Mouse (Mus musculus): ENCODE data around the gene Klf7. TPM values are rescaled to one million over a fixed set of nuclear protein-coding genes. Genes with fewer than 3 reads are reported as not detected.

Gene Klf7
- polyA plus RNA-seq, 1 experiment from 2014 or later, result 40.9 TPM

GRCm38 (mm10) chr1:64061488-64061887 lies 60.6 kb downstream of the Klf7 start:
- Histone ChIP-seq H3K4me2 (replicated peaks; ENCODE audit: low read depth, low read length) (no peak overlapping the region), H3K27me3 (replicated peaks; ENCODE audit: insufficient read depth, low read length) (no peaks in the 10 kb centered on the region), H3K4me1 (ENCODE audit: insufficient read depth, low read depth, low read length) (peaks cover 3% of the 10 kb centered on the region; the same call in 1 of the 2 replicates), H3K27ac (ENCODE audit: low read length) (no peak overlapping the region), H3K36me3 (ENCODE audit: insufficient read depth, low read length) (no peaks in the 10 kb centered on the region), H3K9ac (replicated peaks; ENCODE audit: low read depth) (no peak overlapping the region), H3K9me3 (ENCODE audit: low read length) (no peaks in the 10 kb centered on the region), H3K4me3 (ENCODE audit: low read depth, low read length) (no peak overlapping the region)
- no peak for TF ChIP-seq EP300 (IDR thresholded peaks at IDR 0.05)
- TF ChIP-seq CTCF (IDR thresholded peaks at IDR 0.05), result no peak
- no peak for DNase-seq (ENCODE audit: low spot score)
- 92% methylated on average over 10 of the region's 10 CpGs for WGBS
- no peak for ATAC-seq

DNA sequence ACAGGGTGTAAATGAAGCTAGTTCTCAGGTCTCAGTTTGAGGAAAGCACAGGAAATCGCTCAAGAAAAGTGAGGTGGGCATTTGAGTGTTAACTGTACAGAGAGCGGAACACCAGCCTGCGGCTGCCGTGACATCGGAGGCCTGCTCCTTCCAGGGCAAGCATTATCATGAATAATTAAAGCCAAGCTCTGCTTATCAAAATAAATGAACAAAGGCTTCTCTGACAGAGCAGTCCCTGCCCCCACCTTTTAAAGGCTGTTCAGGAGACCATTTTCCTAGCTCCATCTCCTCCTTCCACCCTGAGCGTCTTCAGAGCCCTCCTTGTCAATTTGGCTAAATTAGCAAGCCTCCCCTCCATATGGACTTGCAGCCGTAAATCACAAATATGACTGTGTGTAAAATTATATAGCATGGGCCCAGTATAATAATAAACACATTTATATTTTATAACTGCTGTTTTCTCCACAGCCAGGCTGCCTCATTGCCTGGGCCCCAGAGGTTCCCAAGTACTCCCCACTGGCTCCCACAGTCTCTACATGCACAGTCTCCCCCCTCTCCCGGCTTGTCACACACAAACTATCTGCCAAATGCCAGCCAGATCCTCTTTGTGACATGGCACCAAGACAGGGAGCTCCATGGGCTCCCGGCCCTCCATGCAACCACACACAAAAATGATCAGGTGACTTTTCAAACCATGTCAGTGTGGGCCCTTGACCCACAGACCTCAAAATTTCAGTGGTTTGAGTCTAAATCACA lies 61.2 kb downstream of the Klf7 start:
- H3K9me3 ChIP-seq (ENCODE audit: low read length), result no peaks in the 10 kb centered on the region
- no peak overlapping the region for H3K27ac ChIP-seq (ENCODE audit: low read length)
- WGBS, result 61% methylated on average over 9 of the region's 9 CpGs
- no peaks in the 10 kb centered on the region for H3K27me3 ChIP-seq (replicated peaks; ENCODE audit: insufficient read depth, low read length)
- H3K36me3 ChIP-seq (ENCODE audit: insufficient read depth, low read length), result no peaks in the 10 kb centered on the region
- H3K4me2 ChIP-seq (replicated peaks; ENCODE audit: low read depth, low read length), result no peak overlapping the region
- H3K4me3 ChIP-seq (ENCODE audit: low read depth, low read length), result no peak overlapping the region
- TF ChIP-seq EP300 (IDR thresholded peaks at IDR 0.05) (no peak), CTCF (IDR thresholded peaks at IDR 0.05) (no peak)
- H3K9ac ChIP-seq (replicated peaks; ENCODE audit: low read depth), result no peak overlapping the region
- no peak for ATAC-seq
- peaks cover 5% of the 10 kb centered on the region; the same call in 1 of the 2 replicates for H3K4me1 ChIP-seq (ENCODE audit: insufficient read depth, low read depth, low read length)
- DNase-seq (ENCODE audit: low spot score), result no peak

GRCm38 (mm10) chr1:64060116-64060515 lies 62.0 kb downstream of the Klf7 start:
- Histone ChIP-seq H3K4me2 (replicated peaks; ENCODE audit: low read depth, low read length) (no peak overlapping the region), H3K9me3 (ENCODE audit: low read length) (no peaks in the 10 kb centered on the region), H3K36me3 (ENCODE audit: insufficient read depth, low read length) (no peaks in the 10 kb centered on the region), H3K27me3 (replicated peaks; ENCODE audit: insufficient read depth, low read length) (no peaks in the 10 kb centered on the region), H3K4me1 (ENCODE audit: insufficient read depth, low read depth, low read length) (peaks cover 5% of the 10 kb centered on the region; the same call in 1 of the 2 replicates), H3K9ac (replicated peaks; ENCODE audit: low read depth) (no peak overlapping the region), H3K4me3 (ENCODE audit: low read depth, low read length) (no peak overlapping the region), H3K27ac (ENCODE audit: low read length) (no peak overlapping the region)
- TF ChIP-seq CTCF (IDR thresholded peaks at IDR 0.05), result no peak
- no peak for TF ChIP-seq EP300 (IDR thresholded peaks at IDR 0.05)
- ATAC-seq (no peak), DNase-seq (ENCODE audit: low spot score) (no peak)
- 64% methylated on average over 7 of the region's 7 CpGs for WGBS

DNA sequence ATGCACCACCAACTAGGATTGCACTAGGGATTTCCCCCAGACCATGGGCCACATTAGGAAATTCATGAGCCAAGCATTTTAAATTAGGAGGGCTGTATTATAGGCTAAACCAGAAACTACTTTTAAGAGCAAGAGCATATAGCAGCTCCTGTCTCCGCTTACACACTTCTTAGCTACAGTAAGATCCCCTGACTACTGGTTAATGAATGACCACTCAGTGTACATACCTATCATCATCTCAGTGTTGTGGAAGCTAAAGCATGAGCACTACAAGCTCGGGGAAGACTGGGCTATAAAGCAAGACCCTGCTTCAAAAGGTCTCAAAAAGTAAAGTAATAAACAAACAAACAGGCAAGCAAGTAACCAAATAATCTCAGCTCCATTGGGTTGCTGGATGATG lies 65.5 kb downstream of the Klf7 start:
- TF ChIP-seq CTCF (IDR thresholded peaks at IDR 0.05), result no peak
- no peak for TF ChIP-seq EP300 (IDR thresholded peaks at IDR 0.05)
- Histone ChIP-seq H3K36me3 (ENCODE audit: insufficient read depth, low read length) (no peaks in the 10 kb centered on the region), H3K9ac (replicated peaks; ENCODE audit: low read depth) (no peak overlapping the region), H3K27me3 (replicated peaks; ENCODE audit: insufficient read depth, low read length) (no peaks in the 10 kb centered on the region), H3K27ac (ENCODE audit: low read length) (no peak overlapping the region), H3K9me3 (ENCODE audit: low read length) (no peaks in the 10 kb centered on the region), H3K4me2 (replicated peaks; ENCODE audit: low read depth, low read length) (no peak overlapping the region), H3K4me3 (ENCODE audit: low read depth, low read length) (no peak overlapping the region), H3K4me1 (ENCODE audit: insufficient read depth, low read depth, low read length) (peaks cover 10% of the 10 kb centered on the region; the same call in 1 of the 2 replicates)
- no peak for ATAC-seq
- no peak for DNase-seq (ENCODE audit: low spot score)
- 52% methylated on average over 2 of the region's 2 CpGs for WGBS

GRCm38 (mm10) chr1:64055978-64056377 lies 66.1 kb downstream of the Klf7 start:
- H3K9ac ChIP-seq (replicated peaks; ENCODE audit: low read depth), result no peak overlapping the region
- TF ChIP-seq CTCF (IDR thresholded peaks at IDR 0.05) (no peak), EP300 (IDR thresholded peaks at IDR 0.05) (no peak)
- no peaks in the 10 kb centered on the region for H3K36me3 ChIP-seq (ENCODE audit: insufficient read depth, low read length)
- no peak overlapping the region for H3K4me2 ChIP-seq (replicated peaks; ENCODE audit: low read depth, low read length)
- no peak for ATAC-seq
- DNase-seq (ENCODE audit: low spot score), result no peak
- H3K27me3 ChIP-seq (replicated peaks; ENCODE audit: insufficient read depth, low read length), result no peaks in the 10 kb centered on the region
- H3K4me1 ChIP-seq (ENCODE audit: insufficient read depth, low read depth, low read length), result peaks cover 10% of the 10 kb centered on the region; the same call in 1 of the 2 replicates
- WGBS, result 90% methylated on average over 4 of the region's 4 CpGs
- H3K4me3 ChIP-seq (ENCODE audit: low read depth, low read length), result no peak overlapping the region
- no peaks in the 10 kb centered on the region for H3K9me3 ChIP-seq (ENCODE audit: low read length)
- H3K27ac ChIP-seq (ENCODE audit: low read length), result no peak overlapping the region

DNA sequence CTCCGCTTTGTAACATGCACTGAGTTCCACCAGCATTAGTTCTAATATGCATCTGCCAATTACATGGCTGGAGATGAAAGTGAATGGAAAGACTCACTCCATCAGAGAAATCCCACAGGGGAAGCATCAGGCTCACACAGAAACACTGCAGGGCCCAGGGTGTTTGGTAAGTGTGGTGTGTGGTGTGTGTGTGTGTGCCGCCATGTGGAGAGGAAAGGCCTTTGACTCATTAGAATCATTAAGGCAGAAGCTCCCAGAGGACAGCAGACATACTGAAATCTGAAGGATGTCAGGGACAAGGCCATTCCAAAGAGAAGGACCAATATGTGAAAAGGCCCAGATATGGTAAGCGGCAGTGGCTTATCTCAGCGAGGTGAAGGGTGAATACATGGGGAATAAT lies 66.9 kb downstream of the Klf7 start:
- no peak for ATAC-seq
- no peaks in the 10 kb centered on the region for H3K9me3 ChIP-seq (ENCODE audit: low read length)
- H3K27ac ChIP-seq (ENCODE audit: low read length), result no peak overlapping the region
- H3K4me3 ChIP-seq (ENCODE audit: low read depth, low read length), result no peak overlapping the region
- peaks cover 7% of the 10 kb centered on the region; the same call in 1 of the 2 replicates for H3K4me1 ChIP-seq (ENCODE audit: insufficient read depth, low read depth, low read length)
- H3K36me3 ChIP-seq (ENCODE audit: insufficient read depth, low read length), result no peaks in the 10 kb centered on the region
- no peak overlapping the region for H3K9ac ChIP-seq (replicated peaks; ENCODE audit: low read depth)
- H3K4me2 ChIP-seq (replicated peaks; ENCODE audit: low read depth, low read length), result no peak overlapping the region
- TF ChIP-seq EP300 (IDR thresholded peaks at IDR 0.05), result no peak
- TF ChIP-seq CTCF (IDR thresholded peaks at IDR 0.05), result no peak
- DNase-seq (ENCODE audit: low spot score), result no peak
- no peaks in the 10 kb centered on the region for H3K27me3 ChIP-seq (replicated peaks; ENCODE audit: insufficient read depth, low read length)
- WGBS, result 80% methylated on average over 4 of the region's 4 CpGs
